Mouse (Mus musculus) embryonic fibroblast, embryonic 13.5 days (primary cell): ENCODE measurements around the gene Tspan33.

Experiments used
- CTCF ChIP-seq: IDR thresholded peaks from 2 replicates; pipeline ENCODE4 v1.5.1; 2011; ENCODE audit warnings: mild to moderate bottlenecking, control low read depth, low read length, moderate library complexity, borderline replicate concordance; ENCODE audit not compliant: insufficient read depth
- POLR2A ChIP-seq: IDR thresholded peaks from 2 replicates; pipeline ENCODE4 v1.6.1; 2011; ENCODE audit warnings: low read depth, mild to moderate bottlenecking, control low read depth, low read length, moderate library complexity

GRCm38 (mm10) chr6:29736610-29737458, 42.8 kb downstream of the Tspan33 start:
- TF ChIP-seq CTCF (no peak), POLR2A (no peak)
